Mouse (Mus musculus) embryonic facial prominence, embryonic 10.5 days (tissue): ENCODE data around the gene Rasgef1b. TPM values are rescaled to one million over a fixed set of nuclear protein-coding genes. Genes with fewer than 3 reads are reported as not detected.

Source experiments
- DNase-seq: peaks from one replicate; pipeline ENCODE4 v3.0.0-alpha.2; 2017; ENCODE audit warnings: low spot score
- H3K27ac ChIP-seq: fragments of 300-500 bp; sonication (generic); replicated peaks from 2 replicates; pipeline ENCODE4 v1.5.1; 2016; ENCODE audit warnings: mild to moderate bottlenecking
- H3K27me3 ChIP-seq: fragments of 300-500 bp; sonication (generic); replicated peaks from 2 replicates; pipeline ENCODE4 v1.6.1; 2016; ENCODE audit warnings: low read depth, mild to moderate bottlenecking; ENCODE audit not compliant: poor library complexity, severe bottlenecking
- H3K36me3 ChIP-seq: fragments of 300-500 bp; sonication (generic); replicated peaks from 2 replicates; pipeline ENCODE4 v1.6.1; 2016; ENCODE audit warnings: mild to moderate bottlenecking, moderate library complexity
- H3K4me1 ChIP-seq: fragments of 300-500 bp; sonication (generic); 2 replicates; pipeline ENCODE4 v1.6.1; 2016
- H3K4me3 ChIP-seq: fragments of 300-500 bp; sonication (generic); 2 replicates; pipeline ENCODE4 v1.5.1; 2016; ENCODE audit warnings: mild to moderate bottlenecking, moderate library complexity
- H3K9me3 ChIP-seq: fragments of 300-500 bp; sonication (generic); 2 replicates; pipeline ENCODE4 v1.6.1; 2016; ENCODE audit warnings: mild to moderate bottlenecking
- WGBS: fragments of 180-500 bp; shearing (Covaris S2); methylation state at CpG from one replicate; pipeline ENCODE4 v1.1.7; 2016; 5-methylcytosine and 5-hydroxymethylcytosine counted together
- polyA plus RNA-seq: library from polyadenylated mRNA; unstranded; fragments of >200 nt; fragmentation: Nextera tagmentation; extraction: Ambion mirVana; gene quantifications from 2 replicates; pipeline ENCODE4 v1.2.1, GENCODE M21; 2016

The Rasgef1b gene
- polyA plus RNA-seq, 1 experiment from 2014 or later = 11.8 TPM

- WGBS = 91% methylated on average over 6 of the region's 6 CpGs
- H3K36me3 ChIP-seq = no peaks in the 10 kb centered on the region
- no peak overlapping the region for H3K27ac ChIP-seq
- no peaks in the 10 kb centered on the region for H3K27me3 ChIP-seq
- no peaks in the 10 kb centered on the region for H3K9me3 ChIP-seq
- no peak overlapping the region for H3K4me3 ChIP-seq
- peaks cover 17% of the 10 kb centered on the region for H3K4me1 ChIP-seq
- DNase-seq = no peak
These were observed 390.0 kb downstream of the Rasgef1b start for GRCm38 (mm10) chr5:99338826-99339225.

GRCm38 (mm10) chr5:99336427-99336826 is 392.4 kb downstream of the Rasgef1b start:
- peak; percentile 11 for DNase-seq
- 80% methylated on average over 11 of the region's 11 CpGs for WGBS
- H3K4me3 ChIP-seq = no peak overlapping the region
- no peaks in the 10 kb centered on the region for H3K36me3 ChIP-seq
- no peak overlapping the region for H3K27ac ChIP-seq
- H3K4me1 ChIP-seq = peaks cover 17% of the 10 kb centered on the region
- no peaks in the 10 kb centered on the region for H3K27me3 ChIP-seq
- H3K9me3 ChIP-seq = no peaks in the 10 kb centered on the region

GRCm38 (mm10) chr5:99334017-99334416 is 394.8 kb downstream of the Rasgef1b start:
- Histone ChIP-seq H3K27ac (no peak overlapping the region), H3K4me1 (0 out of 2 replicates have a peak, but pooled peaks cover 3% of the 10 kb centered on the region), H3K36me3 (no peaks in the 10 kb centered on the region), H3K9me3 (no peaks in the 10 kb centered on the region), H3K27me3 (no peaks in the 10 kb centered on the region), H3K4me3 (no peak overlapping the region)
- no peak for DNase-seq
- 85% methylated on average over 5 of the region's 5 CpGs for WGBS

- Histone ChIP-seq H3K27me3 (no peaks in the 10 kb centered on the region), H3K27ac (no peak overlapping the region), H3K4me1 (0 out of 2 replicates have a peak, but pooled peaks cover 3% of the 10 kb centered on the region), H3K9me3 (no peaks in the 10 kb centered on the region), H3K4me3 (no peak overlapping the region), H3K36me3 (no peaks in the 10 kb centered on the region)
- WGBS = 92% methylated on average over 2 of the region's 2 CpGs
- no peak for DNase-seq
These were observed 396.8 kb downstream of the Rasgef1b start for GRCm38 (mm10) chr5:99332021-99332420.

GRCm38 (mm10) chr5:99329065-99329464 is 399.8 kb downstream of the Rasgef1b start:
- no peak for DNase-seq
- no peaks in the 10 kb centered on the region for H3K36me3 ChIP-seq

GRCm38 (mm10) chr5:99327019-99327418 is 401.8 kb downstream of the Rasgef1b start:
- 90% methylated on average over 2 of the region's 2 CpGs for WGBS
- Histone ChIP-seq H3K4me1 (no peaks in the 10 kb centered on the region), H3K27me3 (no peaks in the 10 kb centered on the region), H3K9me3 (no peaks in the 10 kb centered on the region), H3K36me3 (no peaks in the 10 kb centered on the region), H3K27ac (no peak overlapping the region), H3K4me3 (no peak overlapping the region)
- DNase-seq = no peak

More at GRCm38 (mm10) chr5:99329065-99329464, 399.8 kb downstream of the Rasgef1b start:
- Histone ChIP-seq H3K27me3 (no peaks in the 10 kb centered on the region), H3K4me1 (no peaks in the 10 kb centered on the region), H3K9me3 (no peaks in the 10 kb centered on the region), H3K4me3 (no peak overlapping the region), H3K27ac (no peak overlapping the region)
- WGBS = 90% methylated on average over 6 of the region's 6 CpGs

- Histone ChIP-seq H3K9me3 (no peaks in the 10 kb centered on the region), H3K4me1 (no peaks in the 10 kb centered on the region), H3K36me3 (no peaks in the 10 kb centered on the region), H3K27ac (no peak overlapping the region), H3K27me3 (no peaks in the 10 kb centered on the region), H3K4me3 (no peak overlapping the region)
- no peak for DNase-seq
These were observed 403.6 kb downstream of the Rasgef1b start for GRCm38 (mm10) chr5:99325301-99325700.

- Histone ChIP-seq H3K4me1 (no peaks in the 10 kb centered on the region; the same call in 1 of the 2 replicates), H3K27me3 (no peaks in the 10 kb centered on the region), H3K36me3 (no peaks in the 10 kb centered on the region), H3K27ac (no peak overlapping the region), H3K9me3 (no peaks in the 10 kb centered on the region), H3K4me3 (no peak overlapping the region)
- DNase-seq = no peak
- WGBS = 77% methylated on average over 4 of the region's 4 CpGs
These were observed 408.1 kb downstream of the Rasgef1b start for GRCm38 (mm10) chr5:99320783-99321182.

GRCm38 (mm10) chr5:99297939-99298338 is 430.9 kb downstream of the Rasgef1b start:
- WGBS = 64% methylated on average over 4 of the region's 4 CpGs
- no peak for DNase-seq

GRCm38 (mm10) chr5:99296348-99296747 is 432.5 kb downstream of the Rasgef1b start:
- DNase-seq = no peak
- WGBS = 69% methylated on average over 2 of the region's 2 CpGs
- Histone ChIP-seq H3K27me3 (no peaks in the 10 kb centered on the region), H3K27ac (no peak overlapping the region), H3K9me3 (no peaks in the 10 kb centered on the region), H3K4me1 (peaks cover 5% of the 10 kb centered on the region; the same call in 1 of the 2 replicates), H3K36me3 (no peaks in the 10 kb centered on the region), H3K4me3 (no peak overlapping the region)

More at GRCm38 (mm10) chr5:99297939-99298338, 430.9 kb downstream of the Rasgef1b start:
- Histone ChIP-seq H3K36me3 (no peaks in the 10 kb centered on the region), H3K4me3 (no peak overlapping the region), H3K27ac (no peak overlapping the region; the same call in 1 of the 2 replicates), H3K4me1 (peaks cover 5% of the 10 kb centered on the region; the same call in 1 of the 2 replicates), H3K9me3 (no peaks in the 10 kb centered on the region), H3K27me3 (no peaks in the 10 kb centered on the region)

GRCm38 (mm10) chr5:99292287-99292851 is 436.5 kb downstream of the Rasgef1b start:
- no peak overlapping the region for H3K4me3 ChIP-seq
- no peak for DNase-seq
- H3K36me3 ChIP-seq = no peaks in the 10 kb centered on the region
- no peak overlapping the region for H3K27ac ChIP-seq
- no peaks in the 10 kb centered on the region for H3K4me1 ChIP-seq
- no peaks in the 10 kb centered on the region for H3K27me3 ChIP-seq
- WGBS = 88% methylated on average over 10 of the region's 10 CpGs
- no peaks in the 10 kb centered on the region for H3K9me3 ChIP-seq

GRCm38 (mm10) chr5:99291084-99291830 is 437.6 kb downstream of the Rasgef1b start:
- H3K4me1 ChIP-seq = no peaks in the 10 kb centered on the region
- no peak for DNase-seq
- H3K4me3 ChIP-seq = no peak overlapping the region
- H3K36me3 ChIP-seq = no peaks in the 10 kb centered on the region
- no peaks in the 10 kb centered on the region for H3K9me3 ChIP-seq
- no peak overlapping the region for H3K27ac ChIP-seq
- 80% methylated on average over 12 of the region's 12 CpGs for WGBS
- H3K27me3 ChIP-seq = no peaks in the 10 kb centered on the region

GRCm38 (mm10) chr5:99288262-99288661 is 440.6 kb downstream of the Rasgef1b start:
- Histone ChIP-seq H3K36me3 (no peaks in the 10 kb centered on the region), H3K27me3 (no peaks in the 10 kb centered on the region), H3K4me3 (no peak overlapping the region), H3K9me3 (no peaks in the 10 kb centered on the region), H3K4me1 (no peaks in the 10 kb centered on the region), H3K27ac (no peak overlapping the region)
- DNase-seq = no peak
- 85% methylated on average over 4 of the region's 4 CpGs for WGBS
